Mouse (Mus musculus) liver, embryonic 13.5 days (tissue): ENCODE results near the gene Isy1. TPM values are rescaled to one million over a fixed set of nuclear protein-coding genes. Genes with fewer than 3 reads are reported as not detected.
A peak's percentile ranks its signal among the peaks of the same experiment; 100 is the strongest.

Experiments
- ATAC-seq: fragments of 200-750 bp; cut with Nextera tagmentation; 2 replicates; pipeline ENCODE4 v1.8.0; 2017; ENCODE audit warnings: low read depth, mild to moderate bottlenecking, moderate number of reproducible peaks, moderate library complexity
- DNase-seq: peaks from one replicate; pipeline ENCODE4 v3.0.0; 2022
- H3K27ac ChIP-seq: fragments of 300-500 bp; sonication (generic); 2 replicates; pipeline ENCODE4 v1.5.1; 2015; ENCODE audit warnings: moderate library complexity, mild to moderate bottlenecking, inconsistent platforms
- H3K27me3 ChIP-seq: fragments of 300-500 bp; sonication (generic); 2 replicates; pipeline ENCODE4 v1.6.1; 2015; ENCODE audit warnings: mild to moderate bottlenecking, inconsistent platforms
- H3K36me3 ChIP-seq: fragments of 300-500 bp; sonication (generic); 2 replicates; pipeline ENCODE4 v1.6.1; 2015; ENCODE audit warnings: mild to moderate bottlenecking, inconsistent platforms
- H3K4me1 ChIP-seq: fragments of 300-500 bp; sonication (generic); replicated peaks from 2 replicates; pipeline ENCODE4 v1.6.1; 2015; ENCODE audit warnings: inconsistent platforms
- H3K4me2 ChIP-seq: fragments of 300-500 bp; sonication (generic); 2 replicates; pipeline ENCODE4 v1.6.1; 2015; ENCODE audit warnings: inconsistent platforms, mild to moderate bottlenecking, moderate library complexity
- H3K4me3 ChIP-seq: fragments of 300-500 bp; sonication (generic); replicated peaks from 2 replicates; pipeline ENCODE4 v1.5.1; 2015; ENCODE audit warnings: mild to moderate bottlenecking, inconsistent platforms
- H3K9ac ChIP-seq: fragments of 300-500 bp; sonication (generic); 2 replicates; pipeline ENCODE4 v1.6.1; 2015; ENCODE audit warnings: mild to moderate bottlenecking, inconsistent platforms
- H3K9me3 ChIP-seq: fragments of 300-500 bp; sonication (generic); replicated peaks from 2 replicates; pipeline ENCODE4 v1.6.1; 2016; ENCODE audit warnings: inconsistent platforms
- WGBS: fragments of 180-500 bp; shearing (Covaris S2); methylation state at CpG from one replicate; pipeline ENCODE4 v1.1.7; 2015; ENCODE audit not compliant: insufficient replicate concordance; 5-methylcytosine and 5-hydroxymethylcytosine counted together
- polyA plus RNA-seq: library from polyadenylated mRNA; unstranded; fragments of >200 nt; fragmentation: Nextera tagmentation; extraction: Ambion mirVana; gene quantifications from 2 replicates; pipeline ENCODE4 v1.2.1, GENCODE M21; 2015

Isy1 gene
- polyA plus RNA-seq, result 51.5 and 63.6 TPM in 2 replicates

GRCm38 (mm10) chr6:87838551-87839197 lies at the start of gene Isy1:
Isy1 (minus strand) TSS chr6:87838798.
- DNase-seq (peak; percentile 93), ATAC-seq (peak; percentile 95)
- H3K4me3 ChIP-seq, result peak within 1 kb of the TSS; percentile 79
- no peaks in the 10 kb centered on the region for H3K9me3 ChIP-seq
- H3K36me3 ChIP-seq, result peaks cover 47% of the 10 kb centered on the region
- no peaks in the 10 kb centered on the region for H3K27me3 ChIP-seq
- H3K4me2 ChIP-seq, result peak within 1 kb of the TSS; percentile 79
- peak within 1 kb of the TSS; percentile 99 for H3K27ac ChIP-seq
- peak within 1 kb of the TSS; percentile 90 for H3K9ac ChIP-seq
- under 1% methylated on average over 46 of the region's 46 CpGs for WGBS
- H3K4me1 ChIP-seq, result peaks cover 43% of the 10 kb centered on the region

- DNase-seq (peak; percentile 100), ATAC-seq (peak; percentile 95)
- Histone ChIP-seq H3K36me3 (peaks cover 41% of the 10 kb centered on the region), H3K9ac (peak within 1 kb of the TSS; percentile 92), H3K4me3 (peak within 1 kb of the TSS; percentile 87), H3K27me3 (no peaks in the 10 kb centered on the region), H3K4me2 (peak within 1 kb of the TSS; percentile 88), H3K27ac (peak within 1 kb of the TSS; percentile 82), H3K9me3 (no peaks in the 10 kb centered on the region), H3K4me1 (peaks cover 27% of the 10 kb centered on the region)
- under 1% methylated on average over 31 of the region's 31 CpGs for WGBS
Observed at GRCm38 (mm10) chr6:87887594-87888233, 49.1 kb upstream of the Isy1 start, which contains the start of gene Copg1. Copg1 (plus strand) TSS chr6:87887814.

- H3K4me1 ChIP-seq, result peaks cover 27% of the 10 kb centered on the region
- no peaks in the 10 kb centered on the region for H3K9me3 ChIP-seq
- H3K27me3 ChIP-seq, result no peaks in the 10 kb centered on the region
- peak overlapping the region; percentile 63 for H3K27ac ChIP-seq
- peak overlapping the region; percentile 15; the same call in 1 of the 2 replicates for H3K4me2 ChIP-seq
- H3K4me3 ChIP-seq, result no peak overlapping the region
- peaks cover 31% of the 10 kb centered on the region for H3K36me3 ChIP-seq
- H3K9ac ChIP-seq, result no peak overlapping the region
- WGBS, result 74% methylated on average over 1 of the region's 1 CpGs
- DNase-seq (no peak), ATAC-seq (no peak)
Observed at GRCm38 (mm10) chr6:87886721-87887120, 48.1 kb upstream of the Isy1 start.

- no peak overlapping the region for H3K27ac ChIP-seq
Observed at GRCm38 (mm10) chr6:87882816-87883215, 44.2 kb upstream of the Isy1 start.

GRCm38 (mm10) chr6:87882221-87882620 lies 43.6 kb upstream of the Isy1 start:
- Histone ChIP-seq H3K36me3 (no peaks in the 10 kb centered on the region), H3K27ac (no peak overlapping the region), H3K4me2 (no peak overlapping the region), H3K4me1 (peaks cover 23% of the 10 kb centered on the region), H3K27me3 (no peaks in the 10 kb centered on the region), H3K4me3 (no peak overlapping the region), H3K9me3 (no peaks in the 10 kb centered on the region), H3K9ac (no peak overlapping the region)
- ATAC-seq, result no peak
- DNase-seq, result no peak
- WGBS, result 56% methylated on average over 3 of the region's 3 CpGs

More at GRCm38 (mm10) chr6:87882816-87883215, 44.2 kb upstream of the Isy1 start:
- Histone ChIP-seq H3K9ac (no peak overlapping the region), H3K4me1 (peaks cover 25% of the 10 kb centered on the region), H3K27me3 (no peaks in the 10 kb centered on the region), H3K9me3 (no peaks in the 10 kb centered on the region), H3K36me3 (no peaks in the 10 kb centered on the region), H3K4me3 (no peak overlapping the region), H3K4me2 (no peak overlapping the region)
- ATAC-seq, result no peak
- WGBS, result 75% methylated on average over 4 of the region's 4 CpGs
- no peak for DNase-seq

GRCm38 (mm10) chr6:87879628-87880027 lies 41.0 kb upstream of the Isy1 start:
- no peaks in the 10 kb centered on the region for H3K27me3 ChIP-seq
- no peak overlapping the region for H3K4me3 ChIP-seq
- no peaks in the 10 kb centered on the region for H3K36me3 ChIP-seq
- no peak overlapping the region for H3K27ac ChIP-seq
- no peaks in the 10 kb centered on the region for H3K9me3 ChIP-seq
- no peak overlapping the region for H3K9ac ChIP-seq
- DNase-seq (no peak), ATAC-seq (no peak)
- WGBS, result 46% methylated on average over 3 of the region's 3 CpGs
- H3K4me1 ChIP-seq, result peaks cover 34% of the 10 kb centered on the region
- no peak overlapping the region for H3K4me2 ChIP-seq

- Histone ChIP-seq H3K4me3 (no peak overlapping the region), H3K9ac (no peak overlapping the region), H3K4me2 (no peak overlapping the region), H3K27ac (no peak overlapping the region), H3K36me3 (no peaks in the 10 kb centered on the region), H3K27me3 (no peaks in the 10 kb centered on the region), H3K9me3 (no peaks in the 10 kb centered on the region), H3K4me1 (peaks cover 34% of the 10 kb centered on the region)
- WGBS, result 26% methylated on average over 4 of the region's 4 CpGs
- ATAC-seq, result no peak
- no peak for DNase-seq
Observed at GRCm38 (mm10) chr6:87879010-87879409, 40.4 kb upstream of the Isy1 start.

GRCm38 (mm10) chr6:87876068-87876643 lies 37.6 kb upstream of the Isy1 start:
- H3K4me1 ChIP-seq, result peaks cover 44% of the 10 kb centered on the region
- peak overlapping the region; percentile 70 for H3K27ac ChIP-seq
- no peaks in the 10 kb centered on the region for H3K27me3 ChIP-seq
- no peak for DNase-seq
- no peaks in the 10 kb centered on the region for H3K9me3 ChIP-seq
- H3K4me2 ChIP-seq, result peak overlapping the region; percentile 15
- ATAC-seq, result peak; percentile 24; the same call in 1 of the 2 replicates
- H3K4me3 ChIP-seq, result no peak overlapping the region
- H3K36me3 ChIP-seq, result no peaks in the 10 kb centered on the region
- WGBS, result 32% methylated on average over 13 of the region's 13 CpGs
- H3K9ac ChIP-seq, result peak overlapping the region; percentile 23; the same call in 1 of the 2 replicates

GRCm38 (mm10) chr6:87875562-87875961 lies 37.0 kb upstream of the Isy1 start:
- Histone ChIP-seq H3K9ac (0 out of 2 replicates have a peak overlapping the region, but pooled peaks have one; percentile 23), H3K27ac (peak overlapping the region; percentile 70), H3K4me1 (peaks cover 49% of the 10 kb centered on the region), H3K4me3 (no peak overlapping the region), H3K36me3 (no peaks in the 10 kb centered on the region), H3K4me2 (no peak overlapping the region), H3K9me3 (no peaks in the 10 kb centered on the region), H3K27me3 (no peaks in the 10 kb centered on the region)
- DNase-seq (no peak), ATAC-seq (no peak)
- WGBS, result 69% methylated on average over 7 of the region's 7 CpGs

GRCm38 (mm10) chr6:87875083-87875482 lies 36.5 kb upstream of the Isy1 start:
- no peaks in the 10 kb centered on the region for H3K27me3 ChIP-seq
- no peak overlapping the region for H3K4me3 ChIP-seq
- H3K27ac ChIP-seq, result no peak overlapping the region
- no peak overlapping the region for H3K9ac ChIP-seq
- H3K9me3 ChIP-seq, result no peaks in the 10 kb centered on the region
- no peak for ATAC-seq
- H3K4me1 ChIP-seq, result peaks cover 54% of the 10 kb centered on the region
- WGBS, result 84% methylated on average over 1 of the region's 1 CpGs
- no peaks in the 10 kb centered on the region for H3K36me3 ChIP-seq
- H3K4me2 ChIP-seq, result no peak overlapping the region
- no peak for DNase-seq

GRCm38 (mm10) chr6:87873963-87874362 lies 35.4 kb upstream of the Isy1 start:
- no peak overlapping the region for H3K4me3 ChIP-seq
- no peak for DNase-seq
- H3K27ac ChIP-seq, result no peak overlapping the region
- no peaks in the 10 kb centered on the region for H3K27me3 ChIP-seq
- H3K36me3 ChIP-seq, result no peaks in the 10 kb centered on the region
- 74% methylated on average over 2 of the region's 2 CpGs for WGBS
- no peak overlapping the region for H3K9ac ChIP-seq
- H3K4me1 ChIP-seq, result peaks cover 56% of the 10 kb centered on the region
- H3K4me2 ChIP-seq, result no peak overlapping the region
- H3K9me3 ChIP-seq, result no peaks in the 10 kb centered on the region
- no peak for ATAC-seq
